Mouse (Mus musculus): ENCODE data around the gene S100a7a. TPM values are rescaled to one million over a fixed set of nuclear protein-coding genes. Genes with fewer than 3 reads are reported as not detected.

S100a7a gene
- polyA plus RNA-seq, 1 experiment from 2014 or later, result not detected

DNA sequence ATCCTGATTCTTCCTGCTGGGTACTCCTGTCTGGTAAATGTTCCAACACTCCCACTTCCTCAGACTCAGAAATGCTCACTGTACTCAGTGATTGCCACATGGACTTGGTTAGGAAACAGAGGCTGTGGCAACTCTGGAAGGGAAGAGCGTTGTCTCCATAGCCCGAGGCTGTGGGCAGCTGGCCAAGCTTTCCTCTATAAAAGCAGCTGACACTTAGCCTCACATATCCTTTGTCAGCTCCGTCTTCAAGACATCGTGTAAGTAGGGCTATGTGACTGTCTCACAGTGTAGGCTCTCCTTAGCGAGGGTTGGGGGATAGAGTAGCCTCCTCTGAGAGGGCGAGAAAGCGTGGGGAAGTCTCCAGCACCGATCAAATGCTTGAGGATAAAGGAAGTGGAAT lies 15.0 kb downstream of the S100a7a start, which contains the start of gene S100a8:
Gene S100a8 (plus strand): TSS at position 133 of the 400 bp plus-strand sequence.
- 84% methylated on average over 8 of the region's 8 CpGs for WGBS
- no peaks in the 10 kb centered on the region for H3K36me3 ChIP-seq
- H3K4me1 ChIP-seq, result no peaks in the 10 kb centered on the region
- H3K9me3 ChIP-seq, result no peaks in the 10 kb centered on the region
- no peak within 1 kb of the TSS for H3K4me3 ChIP-seq
- H3K4me2 ChIP-seq (replicated peaks), result no peak within 1 kb of the TSS
- H3K9ac ChIP-seq, result no peak within 1 kb of the TSS
- no peak for ATAC-seq (ENCODE audit: low FRiP score, low read depth)
- no peaks in the 10 kb centered on the region for H3K27me3 ChIP-seq (replicated peaks)
- H3K27ac ChIP-seq, result no peak within 1 kb of the TSS

DNA sequence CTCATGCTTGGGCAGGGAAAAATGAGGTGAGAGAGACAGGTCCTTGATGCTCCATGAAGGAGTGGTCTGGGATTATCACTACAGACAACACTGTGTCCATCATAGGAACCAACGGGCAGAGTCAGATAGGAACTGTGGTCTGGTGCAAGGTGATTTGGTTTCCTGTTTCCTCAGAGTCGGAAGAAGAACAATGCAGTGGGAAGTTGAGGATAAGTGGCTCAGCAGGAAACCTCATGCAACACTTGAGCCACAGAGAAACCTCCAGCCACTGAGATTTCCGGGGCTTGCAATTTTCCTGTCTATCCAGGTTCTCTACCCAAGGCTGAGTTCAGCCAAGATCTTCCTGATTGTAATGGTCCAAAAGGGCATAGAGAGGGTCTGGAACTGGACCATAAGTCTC lies 24.8 kb downstream of the S100a7a start:
- Histone ChIP-seq H3K27ac (no peak overlapping the region), H3K4me1 (no peaks in the 10 kb centered on the region), H3K9ac (no peak overlapping the region), H3K4me3 (no peak overlapping the region), H3K4me2 (replicated peaks) (no peak overlapping the region), H3K27me3 (replicated peaks) (no peaks in the 10 kb centered on the region), H3K9me3 (no peaks in the 10 kb centered on the region), H3K36me3 (no peaks in the 10 kb centered on the region)
- ATAC-seq (ENCODE audit: low FRiP score, low read depth), result no peak
- WGBS, result 67% methylated on average over 3 of the region's 3 CpGs

DNA sequence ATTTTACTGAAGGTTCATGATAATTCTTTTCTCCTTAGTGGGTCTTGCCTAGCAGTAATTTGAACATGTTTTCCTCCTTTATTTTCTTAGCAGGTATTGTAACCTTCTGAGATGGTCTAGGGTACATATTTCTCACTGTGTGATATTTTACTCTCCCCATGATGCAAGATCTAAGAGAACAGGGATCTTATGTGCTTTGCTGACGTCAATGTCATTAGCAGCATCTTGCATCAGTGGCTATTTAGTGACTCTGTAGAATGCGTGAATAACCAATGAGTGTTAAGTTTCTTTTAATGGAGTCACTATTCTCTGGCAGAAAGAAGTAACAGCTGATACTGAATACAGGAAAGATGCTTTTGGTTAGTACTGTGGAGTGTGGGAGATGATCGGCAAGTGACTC lies 30.1 kb downstream of the S100a7a start:
- Histone ChIP-seq H3K4me2 (replicated peaks) (no peak overlapping the region), H3K27ac (no peak overlapping the region), H3K9ac (no peak overlapping the region), H3K36me3 (no peaks in the 10 kb centered on the region), H3K4me1 (no peaks in the 10 kb centered on the region), H3K4me3 (no peak overlapping the region), H3K9me3 (no peaks in the 10 kb centered on the region), H3K27me3 (replicated peaks) (no peaks in the 10 kb centered on the region)
- no peak for ATAC-seq (ENCODE audit: low FRiP score, low read depth)
- 90% methylated on average over 3 of the region's 3 CpGs for WGBS

DNA sequence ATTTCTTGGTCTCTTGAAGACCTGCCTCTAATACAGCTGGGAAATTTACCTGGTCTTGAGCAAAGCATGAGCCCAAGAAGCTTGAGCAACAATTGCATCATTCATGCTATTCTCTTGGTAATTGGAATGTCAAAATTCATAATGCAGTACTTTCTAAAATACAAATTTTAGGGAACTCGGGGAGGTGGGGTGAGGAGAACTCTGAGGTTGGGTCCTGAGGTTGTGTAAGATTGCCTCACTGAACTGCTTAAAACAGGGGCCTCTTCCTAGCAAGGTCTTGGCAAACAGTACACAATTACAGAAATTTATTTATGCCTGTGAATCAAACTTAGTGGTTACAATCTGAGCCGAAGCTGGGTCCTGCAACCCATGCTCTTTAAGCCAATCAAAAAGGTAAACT lies 33.0 kb downstream of the S100a7a start:
- no peak overlapping the region for H3K4me2 ChIP-seq (replicated peaks)
- no peak overlapping the region for H3K27ac ChIP-seq
- no peaks in the 10 kb centered on the region for H3K4me1 ChIP-seq
- H3K4me3 ChIP-seq, result no peak overlapping the region
- H3K36me3 ChIP-seq, result no peaks in the 10 kb centered on the region
- 86% methylated on average over 2 of the region's 2 CpGs for WGBS
- no peak overlapping the region for H3K9ac ChIP-seq
- no peaks in the 10 kb centered on the region for H3K27me3 ChIP-seq (replicated peaks)
- H3K9me3 ChIP-seq, result no peaks in the 10 kb centered on the region
- no peak for ATAC-seq (ENCODE audit: low FRiP score, low read depth)

DNA sequence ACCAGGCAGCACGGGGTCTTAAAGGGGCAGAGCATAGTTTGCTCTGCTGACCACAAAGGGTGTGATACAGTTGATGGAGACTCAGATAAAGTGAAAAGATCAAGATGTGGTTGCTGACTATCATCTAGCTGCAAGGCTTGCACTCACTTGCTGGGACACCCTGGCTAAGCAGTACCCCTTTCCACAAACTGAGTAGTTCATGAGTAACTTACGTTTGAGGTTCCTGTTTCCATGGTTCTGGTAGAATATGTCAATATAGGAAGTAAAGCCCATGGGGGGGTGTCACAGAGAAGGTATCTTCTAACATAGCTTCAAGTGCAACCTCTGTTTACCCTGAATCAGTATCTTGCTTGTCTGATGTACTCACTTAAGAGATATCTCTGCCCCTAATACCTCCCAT lies 39.7 kb downstream of the S100a7a start:
- H3K4me2 ChIP-seq (replicated peaks), result no peak overlapping the region
- no peaks in the 10 kb centered on the region for H3K9me3 ChIP-seq
- H3K4me1 ChIP-seq, result no peaks in the 10 kb centered on the region
- no peak overlapping the region for H3K9ac ChIP-seq
- H3K27me3 ChIP-seq (replicated peaks), result no peaks in the 10 kb centered on the region
- no peak for ATAC-seq (ENCODE audit: low FRiP score, low read depth)
- no peaks in the 10 kb centered on the region for H3K36me3 ChIP-seq
- no peak overlapping the region for H3K4me3 ChIP-seq
- 78% methylated on average over 2 of the region's 2 CpGs for WGBS
- no peak overlapping the region for H3K27ac ChIP-seq

DNA sequence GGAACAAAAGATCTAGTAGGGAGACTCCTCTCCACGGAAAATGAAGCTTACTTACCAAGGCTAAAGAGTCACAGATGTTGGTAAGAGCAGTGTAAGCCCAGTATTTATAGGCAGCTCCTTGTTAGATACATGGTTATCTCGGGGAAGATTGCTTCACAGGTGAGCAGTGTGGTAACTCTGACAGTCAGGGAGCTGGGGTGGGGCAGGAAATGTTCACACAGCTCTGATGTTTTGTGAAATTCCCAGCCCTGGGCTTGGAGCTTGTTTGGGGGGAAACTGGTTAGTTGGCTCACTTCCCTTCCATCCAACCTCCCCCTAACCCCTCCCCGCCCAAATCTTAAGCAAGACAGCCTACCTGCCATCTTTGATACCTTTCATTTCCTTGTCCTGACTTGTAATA lies 41.8 kb downstream of the S100a7a start, which contains the start of gene S100a9:
Gene S100a9 (minus strand): TSS at position 109 of the 400 bp plus-strand sequence.
- Histone ChIP-seq H3K9ac (no peak within 1 kb of the TSS), H3K4me2 (replicated peaks) (no peak within 1 kb of the TSS), H3K9me3 (no peaks in the 10 kb centered on the region), H3K4me1 (no peaks in the 10 kb centered on the region), H3K4me3 (no peak within 1 kb of the TSS), H3K27ac (no peak within 1 kb of the TSS), H3K36me3 (no peaks in the 10 kb centered on the region), H3K27me3 (replicated peaks) (no peaks in the 10 kb centered on the region)
- 64% methylated on average over 3 of the region's 3 CpGs for WGBS
- ATAC-seq (ENCODE audit: low FRiP score, low read depth), result no peak

DNA sequence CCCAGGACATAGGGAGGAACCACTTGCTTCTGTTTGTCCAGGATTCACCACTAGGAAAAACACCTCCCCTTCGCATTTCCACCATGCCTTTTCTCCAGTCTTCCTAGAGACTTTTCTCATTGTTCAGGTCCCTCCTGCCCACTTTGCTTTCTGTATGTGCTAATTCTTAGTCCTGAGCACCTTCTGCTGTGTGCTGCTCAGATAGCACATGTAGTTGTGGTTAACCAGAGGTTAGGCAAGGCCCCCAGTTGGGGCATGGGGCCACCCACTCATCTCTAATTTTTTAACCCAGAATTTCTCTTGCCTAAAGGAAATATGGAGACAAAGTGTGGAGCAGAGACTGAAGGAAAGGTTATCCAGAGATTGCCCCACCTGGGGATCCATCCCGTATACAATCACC lies 48.4 kb downstream of the S100a7a start:
- Histone ChIP-seq H3K9me3 (no peaks in the 10 kb centered on the region), H3K9ac (no peak overlapping the region), H3K27me3 (replicated peaks) (no peaks in the 10 kb centered on the region), H3K36me3 (no peaks in the 10 kb centered on the region), H3K27ac (no peak overlapping the region), H3K4me2 (replicated peaks) (no peak overlapping the region), H3K4me1 (no peaks in the 10 kb centered on the region), H3K4me3 (no peak overlapping the region)
- 90% methylated on average over 2 of the region's 2 CpGs for WGBS
- no peak for ATAC-seq (ENCODE audit: low FRiP score, low read depth)

Other genes starting within 250 kb of the S100a7a start
- 38.1 and 40.5 TPM in 2 replicates for gene Ints3, start 220.4 kb upstream of the S100a7a start, polyA plus RNA-seq (2016; fragmentation: Nextera tagmentation; extraction: Ambion mirVana)
- gene Npr1, start 188.2 kb upstream of the S100a7a start, polyA plus RNA-seq (2016; fragmentation: Nextera tagmentation; extraction: Ambion mirVana), result 3.3 and 3.5 TPM in 2 replicates
- gene Ilf2, start 177.9 kb upstream of the S100a7a start, polyA plus RNA-seq (2016; fragmentation: Nextera tagmentation; extraction: Ambion mirVana), result 322 and 326 TPM in 2 replicates
- 81.7 and 87.0 TPM in 2 replicates for gene Snapin, start 163.0 kb upstream of the S100a7a start, polyA plus RNA-seq (2016; fragmentation: Nextera tagmentation; extraction: Ambion mirVana)
- 211 and 215 TPM in 2 replicates for gene Chtop, start 144.5 kb upstream of the S100a7a start, polyA plus RNA-seq (2016; fragmentation: Nextera tagmentation; extraction: Ambion mirVana)
- 5.0 and 7.2 TPM in 2 replicates for gene S100a1, start 139.6 kb upstream of the S100a7a start, polyA plus RNA-seq (2016; fragmentation: Nextera tagmentation; extraction: Ambion mirVana)
- 10.6 and 12.3 TPM in 2 replicates for gene S100a13, start 139.6 kb upstream of the S100a7a start, polyA plus RNA-seq (2016; fragmentation: Nextera tagmentation; extraction: Ambion mirVana)
- not detected in 2 replicates for gene S100a14, start 127.2 kb upstream of the S100a7a start, polyA plus RNA-seq (2016; fragmentation: Nextera tagmentation; extraction: Ambion mirVana)
- gene S100a16, start 116.8 kb upstream of the S100a7a start, polyA plus RNA-seq (2016; fragmentation: Nextera tagmentation; extraction: Ambion mirVana), result 33.3 and 38.3 TPM in 2 replicates
- gene S100a3, start 93.4 kb upstream of the S100a7a start, polyA plus RNA-seq (2016; fragmentation: Nextera tagmentation; extraction: Ambion mirVana), result not detected in 2 replicates
- gene S100a2, start 63.8 kb upstream of the S100a7a start, polyA plus RNA-seq (2016; fragmentation: Nextera tagmentation; extraction: Ambion mirVana), result not detected in 2 replicates
- gene Gm42674, start 52.1 kb upstream of the S100a7a start, polyA plus RNA-seq (2016; fragmentation: Nextera tagmentation; extraction: Ambion mirVana), result not detected in 2 replicates
- 0.46 and 1.0 TPM in 2 replicates for gene S100a4, start 50.2 kb upstream of the S100a7a start, polyA plus RNA-seq (2016; fragmentation: Nextera tagmentation; extraction: Ambion mirVana)
- not detected in 2 replicates for gene S100a5, start 45.5 kb upstream of the S100a7a start, polyA plus RNA-seq (2016; fragmentation: Nextera tagmentation; extraction: Ambion mirVana)
- 14.6 and 16.8 TPM in 2 replicates for gene S100a6, start 41.1 kb upstream of the S100a7a start, polyA plus RNA-seq (2016; fragmentation: Nextera tagmentation; extraction: Ambion mirVana)
- 15.8 and 23.7 TPM in 2 replicates for gene S100a8, start 15.0 kb downstream of the S100a7a start, polyA plus RNA-seq (2016; fragmentation: Nextera tagmentation; extraction: Ambion mirVana)
- 6.9 and 12.0 TPM in 2 replicates for gene S100a9, start 41.7 kb downstream of the S100a7a start, polyA plus RNA-seq (2016; fragmentation: Nextera tagmentation; extraction: Ambion mirVana)
- not detected in 2 replicates for gene Pglyrp4, start 72.9 kb downstream of the S100a7a start, polyA plus RNA-seq (2016; fragmentation: Nextera tagmentation; extraction: Ambion mirVana)
- not detected in 2 replicates for gene Gm5849, start 123.9 kb downstream of the S100a7a start, polyA plus RNA-seq (2016; fragmentation: Nextera tagmentation; extraction: Ambion mirVana)